Mouse (Mus musculus) heart, postnatal 0 days (tissue): ENCODE measurements at regions not wholly inside any gene's neighbourhood (a gene's known extent, or its start where the extent isn't known, plus 50 kb on each side); places are given as distances from the start of the nearest gene placed in this dataset.

Experiments used
- CTCF ChIP-seq: IDR thresholded peaks from 2 replicates; pipeline ENCODE4 v1.5.1; 2016; ENCODE audit warnings: antibody characterized with exemption, control low read depth, low read depth
- EP300 ChIP-seq: IDR thresholded peaks from 2 replicates; pipeline ENCODE4 v1.6.1; 2016; ENCODE audit warnings: antibody characterized with exemption, low read depth

DNA sequence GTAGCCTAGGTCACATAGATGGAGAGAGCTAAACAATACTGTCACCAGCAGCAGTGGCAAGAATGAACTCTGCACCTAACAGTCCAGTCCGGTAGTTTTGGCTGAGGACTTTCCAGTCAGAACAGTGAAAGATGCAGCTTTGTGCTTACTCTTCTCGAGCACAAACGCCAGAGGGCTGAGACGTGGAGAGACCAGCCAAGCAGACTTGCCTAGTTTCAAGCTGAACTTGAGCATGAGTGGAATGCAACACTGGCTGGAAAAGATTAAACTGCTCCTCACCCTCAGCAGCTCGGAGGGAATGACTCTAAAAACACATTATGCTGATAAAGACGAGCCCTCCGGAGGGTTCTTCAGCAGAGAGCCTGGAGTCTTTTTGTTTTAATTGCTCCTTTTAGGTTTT, 329.8 kb downstream of the Efnb2 start:
- 0 out of 2 replicates have a peak, but pooled peaks have one; percentile 9 for TF ChIP-seq CTCF
- TF ChIP-seq EP300, result no peak
